Mouse (Mus musculus) cortical plate, adult 2 months (tissue): Measurements from ENCODE around the gene Hecw2. TPM values are rescaled to one million over a fixed set of nuclear protein-coding genes. Genes with fewer than 3 reads are reported as not detected.

Experiments used
- H3K27ac ChIP-seq: fragments of 200-500 bp; 2 replicates; pipeline ENCODE4 v1.5.1; 2012; ENCODE audit warnings: low read length, control low read depth, inconsistent platforms; ENCODE audit not compliant: insufficient read depth
- H3K4me1 ChIP-seq: fragments of 200-500 bp; 2 replicates; pipeline ENCODE4 v1.6.1; 2011; ENCODE audit warnings: low read length; ENCODE audit not compliant: control insufficient read depth, insufficient read depth
- H3K4me3 ChIP-seq: fragments of 200-500 bp; 2 replicates; pipeline ENCODE4 v1.5.1; 2011; ENCODE audit warnings: mild to moderate bottlenecking, low read length, control low read depth; ENCODE audit not compliant: insufficient read depth
- CTCF ChIP-seq: fragments of 200-500 bp; IDR thresholded peaks from 2 replicates; pipeline ENCODE4 v1.5.1; 2011; ENCODE audit warnings: mild to moderate bottlenecking, control low read depth, low read length; ENCODE audit not compliant: insufficient read depth; ENCODE audit errors: extremely low read depth
- POLR2A ChIP-seq: fragments of 200-500 bp; IDR thresholded peaks from 2 replicates; pipeline ENCODE4 v1.6.1; 2011; ENCODE audit warnings: mild to moderate bottlenecking, low read length, control low read depth; ENCODE audit not compliant: insufficient read depth; ENCODE audit errors: extremely low read depth
- polyA plus RNA-seq: library from polyadenylated mRNA; depleted of rRNA; stranded (reverse); fragments of >200 nt; gene quantifications from 2 replicates; pipeline ENCODE4 v1.2.3, GENCODE M21; 2012; rRNA removed

The Hecw2 gene
- polyA plus RNA-seq, 1 experiment: 10.8 TPM

GRCm38 (mm10) chr1:53757316-53757715 is 437.7 kb downstream of the Hecw2 start:
- TF ChIP-seq CTCF (no peak), POLR2A (no peak)
- no peak overlapping the region for H3K27ac ChIP-seq
- H3K4me3 ChIP-seq: no peak overlapping the region
- no peaks in the 10 kb centered on the region for H3K4me1 ChIP-seq

Other genes starting within 250 kb of the Hecw2 start
- gene Ccdc150, start 55.5 kb upstream of the Hecw2 start, polyA plus RNA-seq: 0.06 and 0.15 TPM in 2 replicates
- 18.0 and 18.4 TPM in 2 replicates for gene Gtf3c3, start 243.8 kb upstream of the Hecw2 start, polyA plus RNA-seq